Mouse (Mus musculus) granulocyte monocyte progenitor cell, adult 5-6 weeks (primary cell): ENCODE measurements around the gene Ap2s1. TPM values are rescaled to one million over a fixed set of nuclear protein-coding genes. Genes with fewer than 3 reads are reported as not detected.
A peak's percentile ranks its signal among the peaks of the same experiment; 100 is the strongest.

Experiments
- ATAC-seq: replicated peaks from 2 replicates; pipeline ENCODE4 v1.8.0; 2016; ENCODE audit warnings: mild to moderate bottlenecking, moderate TSS enrichment, inconsistent platforms; ENCODE audit not compliant: poor library complexity, severe bottlenecking
- total RNA-seq, 2 experiments: library from RNA; stranded (forward) in 1 of 2; stranded (reverse) in 1 of 2; fragments of 200-712, 200-1000 nt in 1 of 2; fragments of >200 nt in 1 of 2; fragmentation: Nextera tagmentation in 1 of 2; gene quantifications; 2 replicates each; pipeline ENCODE4 v1.2.3; 2014 to 2017

Ap2s1 gene
- total RNA-seq, 2 experiments from 2014 or later = 128 to 141 TPM

GRCm38 (mm10) chr7:16747656-16748055 is 9.4 kb downstream of the Ap2s1 start:
- ATAC-seq = no peak

- no peak for ATAC-seq
These were observed 13.8 kb downstream of the Ap2s1 start for GRCm38 (mm10) chr7:16752016-16752415.

GRCm38 (mm10) chr7:16755362-16756017 is 17.3 kb downstream of the Ap2s1 start:
- no peak for ATAC-seq

GRCm38 (mm10) chr7:16758872-16759574 is 20.8 kb downstream of the Ap2s1 start:
- ATAC-seq = no peak

- peak; percentile 80 for ATAC-seq
These were observed 22.1 kb downstream of the Ap2s1 start for GRCm38 (mm10) chr7:16760292-16760691.

- ATAC-seq = no peak
These were observed 22.8 kb downstream of the Ap2s1 start for GRCm38 (mm10) chr7:16761005-16761481.

GRCm38 (mm10) chr7:16761630-16762029 is 23.4 kb downstream of the Ap2s1 start:
- no peak for ATAC-seq

- no peak for ATAC-seq
These were observed 25.4 kb downstream of the Ap2s1 start for GRCm38 (mm10) chr7:16763463-16764218.

GRCm38 (mm10) chr7:16766443-16766842 is 28.2 kb downstream of the Ap2s1 start:
- ATAC-seq = no peak

- ATAC-seq = no peak
These were observed 37.7 kb downstream of the Ap2s1 start for GRCm38 (mm10) chr7:16775888-16776287.

GRCm38 (mm10) chr7:16780076-16780475 is 41.9 kb downstream of the Ap2s1 start:
- no peak for ATAC-seq

- peak; percentile 81 for ATAC-seq
These were observed 42.8 kb downstream of the Ap2s1 start, which contains the start of gene Slc1a5 for GRCm38 (mm10) chr7:16780825-16781554. Gene Slc1a5, plus strand, starts transcription at chr7:16781340.

- ATAC-seq = no peak
These were observed 43.3 kb downstream of the Ap2s1 start for GRCm38 (mm10) chr7:16781555-16781815.

- peak; percentile 5 for ATAC-seq
These were observed 43.8 kb downstream of the Ap2s1 start for GRCm38 (mm10) chr7:16781816-16782554.

GRCm38 (mm10) chr7:16782555-16783125 is 44.4 kb downstream of the Ap2s1 start:
- peak; percentile 18 for ATAC-seq

- ATAC-seq = peak; percentile 49
These were observed 45.0 kb downstream of the Ap2s1 start for GRCm38 (mm10) chr7:16783224-16783688.

- ATAC-seq = no peak
These were observed 45.7 kb downstream of the Ap2s1 start for GRCm38 (mm10) chr7:16783758-16784415.

GRCm38 (mm10) chr7:16784498-16784976 is 46.3 kb downstream of the Ap2s1 start:
- ATAC-seq = 0 out of 2 replicates have a peak, but pooled peaks have one; percentile 4
